Mouse (Mus musculus) heart, adult 11 months (tissue): ENCODE measurements at regions not wholly inside any gene's neighbourhood (a gene's known extent, or its start where the extent isn't known, plus 50 kb on each side); places are given as distances from the start of the nearest gene placed in this dataset.
"Not testable (repeated sequence)": the region's sequence is repeated elsewhere in the genome, so short reads cannot be mapped to it uniquely, and the experiment has no call there.

Source experiments
- DNase-seq: peaks from one replicate; pipeline ENCODE4 v3.0.0; 2022

- DNase-seq: no peak
Observed at GRCm38 (mm10) chr2:108033328-108034182, 743.1 kb downstream of the Kcna4 start.

GRCm38 (mm10) chr2:108034882-108035281, 744.4 kb downstream of the Kcna4 start:
- DNase-seq: no peak

GRCm38 (mm10) chr2:108042086-108042485, 751.6 kb downstream of the Kcna4 start:
- no peak for DNase-seq

DNA sequence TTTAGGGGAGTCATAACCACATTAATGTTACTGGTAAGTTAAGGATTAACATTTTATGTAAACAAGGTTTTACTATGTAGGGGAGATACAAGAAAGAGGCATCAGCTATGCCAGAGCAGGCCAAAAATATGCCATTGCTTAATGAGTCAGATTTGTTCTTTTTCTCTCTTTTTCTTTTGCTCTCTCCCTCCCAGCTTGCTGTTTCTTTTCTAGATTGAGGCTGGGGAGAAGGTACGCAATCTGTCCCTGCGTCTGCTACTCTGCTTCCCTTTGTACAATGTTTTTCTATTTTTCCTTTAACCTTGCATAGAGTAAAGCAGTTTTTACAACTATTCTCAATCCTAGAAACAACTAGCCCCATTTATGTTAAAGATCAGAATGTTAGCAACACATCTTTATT, 754.4 kb downstream of the Kcna4 start:
- DNase-seq: no peak

DNA sequence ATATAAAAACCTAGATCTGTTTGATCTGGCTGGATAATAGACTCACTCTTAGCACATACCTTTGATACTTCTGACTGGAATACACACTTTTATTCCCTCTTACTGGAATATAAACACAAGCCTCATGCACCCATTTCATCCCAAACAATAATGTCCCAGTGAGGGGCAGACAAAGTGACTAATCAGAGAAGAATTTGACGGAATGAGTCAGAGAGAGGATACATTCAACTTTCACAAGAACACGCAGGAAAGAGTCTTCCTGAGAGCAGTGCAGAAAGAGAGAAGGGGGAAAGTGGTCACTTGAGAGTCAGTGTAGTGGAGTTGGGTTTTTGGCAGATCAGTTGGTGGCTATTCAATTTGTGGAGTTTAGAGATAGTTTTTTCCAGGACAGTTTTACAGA, 755.6 kb downstream of the Kcna4 start:
- no peak for DNase-seq

DNA sequence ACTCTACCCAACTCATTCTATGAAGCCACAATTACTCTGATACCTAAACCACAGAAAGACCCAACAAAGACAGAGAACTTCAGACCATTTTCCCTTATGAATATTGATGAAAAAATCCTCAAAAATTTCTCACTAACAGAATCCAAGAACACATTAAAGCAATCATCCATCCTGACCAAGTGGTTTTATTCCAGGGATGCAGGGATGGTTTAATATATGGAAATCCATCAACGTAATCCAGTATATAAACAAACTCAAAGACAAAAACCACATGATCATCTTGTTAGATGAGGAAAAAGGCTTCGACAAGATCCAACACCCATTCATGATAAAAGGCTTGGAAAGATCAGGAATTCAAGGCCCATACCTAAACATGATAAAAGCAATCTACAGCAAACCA, 772.3 kb downstream of the Kcna4 start:
- DNase-seq: not testable (repeated sequence)

- DNase-seq: no peak
Observed at GRCm38 (mm10) chr2:108083911-108084310, 793.5 kb downstream of the Kcna4 start.

DNA sequence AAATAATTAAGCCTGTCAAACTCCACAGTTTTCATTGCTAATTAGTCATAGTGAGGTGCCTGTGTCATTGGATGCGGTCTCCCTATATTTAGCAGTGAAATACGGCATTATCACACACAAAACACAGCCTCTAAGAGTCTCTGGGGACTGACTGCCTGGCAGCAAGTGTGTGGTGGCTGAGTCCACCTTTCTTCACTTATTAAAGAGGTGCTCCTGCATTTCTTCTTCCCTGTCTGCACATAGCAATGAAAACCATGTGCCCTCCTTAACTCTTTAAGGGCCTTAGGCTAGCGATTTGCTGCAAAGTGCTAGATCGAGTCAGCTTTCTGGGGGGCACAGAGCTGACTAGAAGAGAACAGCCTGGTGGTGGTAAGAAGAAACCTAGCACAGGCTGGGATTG, 799.8 kb downstream of the Kcna4 start:
- DNase-seq: no peak

DNA sequence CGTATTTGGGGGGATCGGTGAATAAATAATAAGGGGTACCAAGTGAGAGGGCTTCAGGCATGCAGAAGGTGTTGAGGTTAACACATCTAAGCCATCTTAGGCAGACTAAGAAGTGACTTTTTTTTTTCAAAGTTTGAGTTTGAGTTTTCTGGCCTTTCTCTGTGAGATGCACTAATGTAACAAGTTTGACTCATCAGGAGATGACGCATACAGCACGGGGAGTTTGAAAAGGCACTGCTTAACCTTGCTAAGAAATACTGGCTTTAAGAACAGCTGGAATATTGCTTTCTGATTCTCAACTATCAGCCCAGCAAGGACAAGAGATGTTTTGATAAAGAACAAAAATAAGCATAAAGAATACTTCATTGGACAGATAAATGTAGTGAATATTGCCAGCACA, 806.6 kb downstream of the Kcna4 start:
- no peak for DNase-seq

DNA sequence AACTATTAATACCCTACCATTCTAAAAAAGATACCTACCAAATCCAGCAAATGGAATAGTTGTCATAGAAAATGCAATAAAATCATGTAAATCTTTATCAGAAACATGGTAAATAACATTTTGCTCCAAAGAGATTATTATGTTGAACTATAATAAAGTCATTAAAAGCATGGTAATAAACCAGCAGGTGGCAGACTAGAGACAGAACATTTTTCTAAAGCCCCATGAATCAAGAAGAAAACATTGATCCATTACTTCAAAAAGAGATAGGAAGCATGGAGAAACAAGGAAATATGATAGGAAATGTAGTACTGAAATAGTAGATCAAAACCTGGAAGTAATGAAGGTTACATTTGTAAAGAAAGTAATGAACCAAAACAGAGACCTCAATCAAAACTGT, 819.7 kb downstream of the Kcna4 start:
- DNase-seq: no peak

- DNase-seq: no peak
Observed at GRCm38 (mm10) chr2:108145694-108146093, 855.3 kb downstream of the Kcna4 start.

DNA sequence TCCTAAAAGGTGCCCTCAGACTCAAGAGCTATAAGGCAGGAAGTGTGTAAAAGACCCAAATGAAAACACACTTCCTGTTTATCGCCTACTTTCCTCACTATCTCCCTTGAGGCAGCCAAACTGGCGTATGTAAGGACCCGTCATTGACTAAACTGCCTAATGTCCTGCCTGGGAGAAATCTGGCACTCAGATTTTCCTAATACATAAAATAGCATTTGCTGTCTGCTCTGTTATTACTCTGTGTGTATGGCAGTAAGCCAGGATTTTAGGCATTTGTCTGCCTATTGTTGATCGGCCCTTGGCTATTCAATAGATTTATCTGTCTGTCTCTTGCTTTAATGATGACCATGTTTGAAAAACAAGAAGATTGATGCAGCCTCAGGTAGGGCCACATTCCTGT, 857.8 kb downstream of the Kcna4 start:
- DNase-seq: no peak

GRCm38 (mm10) chr2:108156189-108156588, 865.8 kb downstream of the Kcna4 start:
- no peak for DNase-seq

DNA sequence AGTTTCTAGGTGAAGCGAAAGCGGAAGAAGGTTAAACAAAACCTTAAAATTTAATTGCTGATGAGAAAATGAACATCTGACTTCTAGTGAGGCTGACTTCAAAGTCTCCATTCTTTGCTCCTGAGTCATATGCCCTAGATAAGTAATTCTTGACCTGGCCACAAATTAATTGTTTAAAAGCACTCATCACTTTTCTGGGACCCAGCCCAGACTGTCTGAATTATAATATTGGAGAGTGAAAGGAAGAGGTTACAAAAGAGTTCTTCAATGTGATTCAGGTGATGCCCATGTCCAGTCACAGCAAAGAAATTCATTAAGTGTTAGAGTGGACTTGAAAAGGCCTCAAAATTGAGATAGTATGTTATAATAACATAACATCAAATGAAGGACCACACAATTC, 867.3 kb downstream of the Kcna4 start:
- no peak for DNase-seq

DNA sequence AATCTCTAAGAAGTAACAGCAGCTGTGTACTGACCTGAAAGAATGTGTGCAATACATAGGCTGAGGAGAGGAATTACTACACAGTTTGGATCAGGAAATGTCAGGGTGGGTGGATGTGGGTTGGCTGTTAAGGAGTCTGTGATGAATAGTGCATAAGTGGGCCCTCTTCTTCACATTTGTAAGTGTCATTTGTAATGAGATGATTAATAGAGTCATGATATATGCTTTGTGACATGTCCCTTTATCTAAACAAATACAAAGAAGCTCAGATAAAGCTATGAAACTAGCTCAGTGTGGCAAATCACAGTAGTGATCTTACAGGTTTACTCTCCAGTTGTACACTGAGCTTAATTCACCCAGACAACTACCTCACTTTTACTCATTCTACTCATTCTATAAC, 867.9 kb downstream of the Kcna4 start:
- no peak for DNase-seq

GRCm38 (mm10) chr2:108160865-108161264, 870.4 kb downstream of the Kcna4 start:
- no peak for DNase-seq

GRCm38 (mm10) chr2:108165085-108165484, 874.6 kb downstream of the Kcna4 start:
- no peak for DNase-seq
